Mouse (Mus musculus): ENCODE results near the gene Fut2. TPM values are rescaled to one million over a fixed set of nuclear protein-coding genes. Genes with fewer than 3 reads are reported as not detected.

The Fut2 gene
- polyA plus RNA-seq, 1 experiment from 2014 or later = 0.08 TPM

GRCm38 (mm10) chr7:45697894-45698293 is 31.7 kb upstream of the Fut2 start:
- WGBS = 81% methylated on average over 5 of the region's 7 CpGs
- ATAC-seq (replicated peaks; ENCODE audit: low FRiP score) (no peak), DNase-seq (ENCODE audit: low spot score) (no peak)
- H3K36me3 ChIP-seq (ENCODE audit: control insufficient read depth, insufficient read depth, low read length) = no peaks in the 10 kb centered on the region
- no peak overlapping the region for H3K9ac ChIP-seq (ENCODE audit: low read depth, low read length)
- H3K4me1 ChIP-seq (replicated peaks; ENCODE audit: control insufficient read depth, insufficient read depth, low read length) = peaks cover 10% of the 10 kb centered on the region
- H3K4me3 ChIP-seq (ENCODE audit: low read depth, low read length) = no peak overlapping the region
- H3K4me2 ChIP-seq = no peak overlapping the region
- H3K27ac ChIP-seq (ENCODE audit: low read depth, low read length) = no peak overlapping the region
- H3K9me3 ChIP-seq (ENCODE audit: control insufficient read depth, low read length) = no peaks in the 10 kb centered on the region
- H3K27me3 ChIP-seq (replicated peaks; ENCODE audit: control insufficient read depth, insufficient read depth, low read length) = peaks cover 38% of the 10 kb centered on the region

DNA sequence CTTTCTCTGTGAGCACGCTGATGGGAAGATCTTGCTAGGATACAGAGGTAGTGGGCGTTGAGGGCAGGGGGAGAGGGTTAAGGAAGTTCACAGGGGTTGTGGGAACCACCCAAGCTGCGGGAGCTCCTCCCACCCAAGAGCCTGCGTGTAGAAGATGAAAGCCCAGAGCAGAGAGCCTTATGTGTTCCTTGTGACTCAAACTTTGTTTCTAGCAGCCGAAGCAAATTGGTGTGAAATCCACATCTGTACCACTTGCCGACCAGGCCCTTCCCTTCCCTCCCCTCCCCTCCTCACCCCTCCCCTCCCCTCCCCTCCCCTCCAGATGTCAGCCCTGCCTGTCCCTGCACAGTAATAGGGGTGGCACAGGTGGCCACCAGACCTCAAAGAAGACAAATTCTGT is 28.9 kb upstream of the Fut2 start:
- 35% methylated on average over 6 of the region's 6 CpGs for WGBS
- no peak for DNase-seq (ENCODE audit: low spot score)
- H3K27ac ChIP-seq (ENCODE audit: low read depth, low read length) = no peak overlapping the region

DNA sequence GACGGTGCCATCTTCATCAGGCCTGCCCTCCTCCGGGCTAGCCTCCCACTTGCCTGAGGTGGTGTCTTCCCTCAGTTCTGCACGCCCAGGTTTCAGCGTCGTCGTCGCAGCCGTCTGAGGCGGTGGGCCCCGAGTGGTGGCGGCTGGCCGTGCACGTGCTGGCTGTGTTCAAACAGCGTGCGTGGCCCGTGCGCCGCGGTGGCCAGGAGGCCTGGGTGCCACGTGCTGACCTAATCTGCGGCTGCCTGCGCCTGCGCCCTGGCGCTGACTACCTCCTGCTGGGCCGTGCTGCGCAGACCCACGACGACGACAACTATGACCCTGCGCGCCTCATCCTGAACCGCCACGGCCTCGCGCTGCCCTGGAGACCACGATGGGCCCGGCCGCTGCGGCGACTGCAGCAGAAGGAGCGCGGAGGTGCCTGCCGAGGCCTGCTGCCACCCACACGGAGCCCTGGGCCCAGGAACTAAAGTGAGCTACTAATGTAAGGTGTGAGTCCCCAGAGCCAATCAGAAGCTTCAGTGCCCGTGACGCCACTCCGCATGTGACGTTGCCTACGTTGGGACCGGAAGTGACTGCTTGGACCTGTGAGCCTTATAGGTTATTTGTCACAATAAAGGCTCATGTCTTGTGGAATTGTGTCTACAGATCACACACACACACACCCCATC is 27.9 kb upstream of the Fut2 start, which contains the start of gene Sec1:
Gene Sec1, minus strand, starts transcription at position 482 of the 671 bp plus-strand sequence.
- ATAC-seq (replicated peaks; ENCODE audit: low FRiP score) (no peak), DNase-seq (ENCODE audit: low spot score) (no peak)
- 86% methylated on average over 50 of the region's 50 CpGs for WGBS
- H3K36me3 ChIP-seq (ENCODE audit: control insufficient read depth, insufficient read depth, low read length) = no peaks in the 10 kb centered on the region
- no peak within 1 kb of the TSS for H3K27ac ChIP-seq (ENCODE audit: low read depth, low read length)
- H3K4me2 ChIP-seq = no peak within 1 kb of the TSS
- H3K4me3 ChIP-seq (ENCODE audit: low read depth, low read length) = no peak within 1 kb of the TSS
- H3K9me3 ChIP-seq (ENCODE audit: control insufficient read depth, low read length) = no peaks in the 10 kb centered on the region
- H3K4me1 ChIP-seq (replicated peaks; ENCODE audit: control insufficient read depth, insufficient read depth, low read length) = no peaks in the 10 kb centered on the region; the same call in 1 of the 2 replicates
- peaks cover 11% of the 10 kb centered on the region for H3K27me3 ChIP-seq (replicated peaks; ENCODE audit: control insufficient read depth, insufficient read depth, low read length)
- H3K9ac ChIP-seq (ENCODE audit: low read depth, low read length) = no peak within 1 kb of the TSS

More for the DNA sequence above, 28.9 kb upstream of the Fut2 start:
- Histone ChIP-seq H3K4me1 (replicated peaks; ENCODE audit: control insufficient read depth, insufficient read depth, low read length) (0 out of 2 replicates have a peak, but pooled peaks cover 4% of the 10 kb centered on the region), H3K4me3 (ENCODE audit: low read depth, low read length) (no peak overlapping the region), H3K36me3 (ENCODE audit: control insufficient read depth, insufficient read depth, low read length) (no peaks in the 10 kb centered on the region), H3K4me2 (no peak overlapping the region), H3K27me3 (replicated peaks; ENCODE audit: control insufficient read depth, insufficient read depth, low read length) (peaks cover 22% of the 10 kb centered on the region), H3K9me3 (ENCODE audit: control insufficient read depth, low read length) (no peaks in the 10 kb centered on the region), H3K9ac (ENCODE audit: low read depth, low read length) (no peak overlapping the region)
- ATAC-seq (replicated peaks; ENCODE audit: low FRiP score) = no peak

- Histone ChIP-seq H3K4me2 (no peak overlapping the region), H3K9ac (ENCODE audit: low read depth, low read length) (no peak overlapping the region), H3K27me3 (replicated peaks; ENCODE audit: control insufficient read depth, insufficient read depth, low read length) (no peaks in the 10 kb centered on the region), H3K36me3 (ENCODE audit: control insufficient read depth, insufficient read depth, low read length) (no peaks in the 10 kb centered on the region), H3K9me3 (ENCODE audit: control insufficient read depth, low read length) (no peaks in the 10 kb centered on the region), H3K4me3 (ENCODE audit: low read depth, low read length) (no peak overlapping the region), H3K4me1 (replicated peaks; ENCODE audit: control insufficient read depth, insufficient read depth, low read length) (no peaks in the 10 kb centered on the region; the same call in 1 of the 2 replicates), H3K27ac (ENCODE audit: low read depth, low read length) (no peak overlapping the region)
- 60% methylated on average over 2 of the region's 2 CpGs for WGBS
- ATAC-seq (replicated peaks; ENCODE audit: low FRiP score) = no peak
- no peak for DNase-seq (ENCODE audit: low spot score)
Observed at GRCm38 (mm10) chr7:45692364-45692763, 26.2 kb upstream of the Fut2 start.

GRCm38 (mm10) chr7:45689800-45690199 is 23.6 kb upstream of the Fut2 start:
- ATAC-seq (replicated peaks; ENCODE audit: low FRiP score) (no peak), DNase-seq (ENCODE audit: low spot score) (no peak)
- Histone ChIP-seq H3K9me3 (ENCODE audit: control insufficient read depth, low read length) (no peaks in the 10 kb centered on the region), H3K4me2 (no peak overlapping the region), H3K4me1 (replicated peaks; ENCODE audit: control insufficient read depth, insufficient read depth, low read length) (no peaks in the 10 kb centered on the region; the same call in 1 of the 2 replicates), H3K9ac (ENCODE audit: low read depth, low read length) (no peak overlapping the region), H3K36me3 (ENCODE audit: control insufficient read depth, insufficient read depth, low read length) (no peaks in the 10 kb centered on the region), H3K4me3 (ENCODE audit: low read depth, low read length) (no peak overlapping the region), H3K27ac (ENCODE audit: low read depth, low read length) (no peak overlapping the region), H3K27me3 (replicated peaks; ENCODE audit: control insufficient read depth, insufficient read depth, low read length) (no peaks in the 10 kb centered on the region)
- WGBS = 36% methylated on average over 11 of the region's 11 CpGs

DNA sequence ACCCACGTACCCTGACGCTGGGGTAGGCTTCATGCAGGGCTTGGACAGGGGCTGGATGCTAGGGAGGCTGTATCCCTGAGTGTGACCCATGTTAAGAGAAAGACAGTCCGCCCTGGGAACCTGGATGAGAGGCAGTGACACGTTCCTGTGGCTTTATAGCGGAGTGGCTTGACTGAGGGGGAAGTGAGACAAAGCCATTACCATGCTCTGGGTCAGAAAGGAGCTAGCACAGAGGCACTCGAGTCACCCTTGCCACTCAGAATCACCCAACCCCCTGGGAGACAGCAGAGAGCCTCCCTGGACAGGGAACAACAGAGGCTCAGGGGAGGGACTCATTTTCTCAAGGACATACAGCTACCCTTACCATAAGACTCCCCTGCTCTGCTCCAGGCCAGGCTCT is 22.9 kb upstream of the Fut2 start:
- no peaks in the 10 kb centered on the region for H3K9me3 ChIP-seq (ENCODE audit: control insufficient read depth, low read length)
- no peak overlapping the region for H3K27ac ChIP-seq (ENCODE audit: low read depth, low read length)
- no peak for ATAC-seq (replicated peaks; ENCODE audit: low FRiP score)
- H3K9ac ChIP-seq (ENCODE audit: low read depth, low read length) = no peak overlapping the region
- no peaks in the 10 kb centered on the region for H3K36me3 ChIP-seq (ENCODE audit: control insufficient read depth, insufficient read depth, low read length)
- H3K4me3 ChIP-seq (ENCODE audit: low read depth, low read length) = no peak overlapping the region
- no peaks in the 10 kb centered on the region for H3K27me3 ChIP-seq (replicated peaks; ENCODE audit: control insufficient read depth, insufficient read depth, low read length)
- 54% methylated on average over 6 of the region's 6 CpGs for WGBS
- DNase-seq (ENCODE audit: low spot score) = no peak
- no peaks in the 10 kb centered on the region; the same call in 1 of the 2 replicates for H3K4me1 ChIP-seq (replicated peaks; ENCODE audit: control insufficient read depth, insufficient read depth, low read length)
- H3K4me2 ChIP-seq = no peak overlapping the region

DNA sequence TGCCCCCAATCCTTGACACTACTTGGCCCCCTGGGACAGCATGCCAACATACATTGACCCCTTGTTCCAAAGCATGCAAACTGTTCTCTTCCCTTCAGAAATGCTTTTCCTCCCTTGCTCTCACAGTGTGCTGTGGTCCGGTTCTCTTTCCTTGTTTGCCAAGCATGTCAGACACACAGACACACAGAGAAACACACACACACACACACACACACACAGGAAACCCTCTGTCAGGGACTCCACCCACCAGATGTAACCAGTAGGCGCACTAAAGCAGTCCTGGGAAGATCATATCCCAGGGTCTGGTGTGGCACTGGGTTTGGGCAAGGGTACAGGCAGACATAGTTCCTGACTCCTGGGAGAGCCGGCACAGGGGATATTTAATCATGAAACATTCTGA is 20.6 kb upstream of the Fut2 start:
- Histone ChIP-seq H3K27ac (ENCODE audit: low read depth, low read length) (no peak overlapping the region), H3K4me1 (replicated peaks; ENCODE audit: control insufficient read depth, insufficient read depth, low read length) (peaks cover 4% of the 10 kb centered on the region), H3K4me3 (ENCODE audit: low read depth, low read length) (no peak overlapping the region), H3K4me2 (no peak overlapping the region), H3K27me3 (replicated peaks; ENCODE audit: control insufficient read depth, insufficient read depth, low read length) (no peaks in the 10 kb centered on the region), H3K36me3 (ENCODE audit: control insufficient read depth, insufficient read depth, low read length) (no peaks in the 10 kb centered on the region), H3K9ac (ENCODE audit: low read depth, low read length) (no peak overlapping the region), H3K9me3 (ENCODE audit: control insufficient read depth, low read length) (no peaks in the 10 kb centered on the region)
- WGBS = 56% methylated on average over 3 of the region's 3 CpGs
- DNase-seq (ENCODE audit: low spot score) (no peak), ATAC-seq (replicated peaks; ENCODE audit: low FRiP score) (no peak)

DNA sequence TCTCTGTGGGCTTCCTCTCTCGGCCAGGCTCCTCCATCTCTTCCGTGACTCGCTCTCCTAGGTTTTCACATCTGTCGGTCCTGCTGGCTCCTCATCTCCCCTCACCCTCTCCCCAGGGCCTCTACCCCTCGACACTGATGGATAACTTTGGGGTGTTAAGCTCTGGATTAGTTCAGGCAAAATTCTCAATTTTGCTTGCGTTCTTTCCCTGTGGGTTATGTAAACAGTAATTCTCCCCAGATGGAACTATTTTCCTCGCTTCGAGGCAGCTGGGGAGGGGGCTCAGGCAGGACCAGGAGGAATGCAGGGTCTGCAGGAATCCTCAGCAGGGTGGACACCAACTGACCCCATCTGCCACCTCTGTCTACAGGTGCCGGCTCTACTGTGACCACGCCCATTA is 19.6 kb upstream of the Fut2 start:
- H3K4me1 ChIP-seq (replicated peaks; ENCODE audit: control insufficient read depth, insufficient read depth, low read length) = peaks cover 6% of the 10 kb centered on the region

GRCm38 (mm10) chr7:45683396-45684050 is 17.3 kb upstream of the Fut2 start, which contains the start of gene Ntn5:
Gene Ntn5 (plus strand): TSS chr7:45684022.
- H3K27ac ChIP-seq (ENCODE audit: low read depth, low read length) = no peak within 1 kb of the TSS
- ATAC-seq (replicated peaks; ENCODE audit: low FRiP score) = no peak
- DNase-seq (ENCODE audit: low spot score) = no peak
- H3K4me1 ChIP-seq (replicated peaks; ENCODE audit: control insufficient read depth, insufficient read depth, low read length) = peaks cover 7% of the 10 kb centered on the region; the same call in 1 of the 2 replicates
- H3K9ac ChIP-seq (ENCODE audit: low read depth, low read length) = no peak within 1 kb of the TSS
- H3K27me3 ChIP-seq (replicated peaks; ENCODE audit: control insufficient read depth, insufficient read depth, low read length) = no peaks in the 10 kb centered on the region
- no peaks in the 10 kb centered on the region for H3K36me3 ChIP-seq (ENCODE audit: control insufficient read depth, insufficient read depth, low read length)
- WGBS = 77% methylated on average over 7 of the region's 7 CpGs
- H3K4me2 ChIP-seq = no peak within 1 kb of the TSS
- H3K4me3 ChIP-seq (ENCODE audit: low read depth, low read length) = no peak within 1 kb of the TSS
- H3K9me3 ChIP-seq (ENCODE audit: control insufficient read depth, low read length) = no peaks in the 10 kb centered on the region

More for the DNA sequence above, 19.6 kb upstream of the Fut2 start:
- Histone ChIP-seq H3K27ac (ENCODE audit: low read depth, low read length) (no peak overlapping the region), H3K4me2 (no peak overlapping the region), H3K36me3 (ENCODE audit: control insufficient read depth, insufficient read depth, low read length) (no peaks in the 10 kb centered on the region), H3K27me3 (replicated peaks; ENCODE audit: control insufficient read depth, insufficient read depth, low read length) (no peaks in the 10 kb centered on the region), H3K4me3 (ENCODE audit: low read depth, low read length) (no peak overlapping the region), H3K9me3 (ENCODE audit: control insufficient read depth, low read length) (no peaks in the 10 kb centered on the region), H3K9ac (ENCODE audit: low read depth, low read length) (no peak overlapping the region)
- ATAC-seq (replicated peaks; ENCODE audit: low FRiP score) (no peak), DNase-seq (ENCODE audit: low spot score) (no peak)
- 51% methylated on average over 10 of the region's 10 CpGs for WGBS
